8 mouse cellular contexts compared by ENCODE assay signal in genomic region chr2:158711929-158712751, GRCm38 (mm10). TPM values are rescaled to one million over a fixed set of nuclear protein-coding genes. Genes with fewer than 3 reads are reported as not detected.
DNase-seq lines count a peak whose midpoint lies in the region; ATAC-seq lines count a peak whose summit lies in the region.

No protein-coding gene starts in this region.

- H3K9me3 ChIP-seq in midbrain, embryonic 15.5 days = 0 out of 2 replicates have a peak, but pooled peaks cover 4% of the 10 kb centered on the region

- H3K4me3 ChIP-seq in midbrain, embryonic 15.5 days = no peak overlapping the region

- ATAC-seq in midbrain, embryonic 15.5 days (replicated peaks) = peak; percentile 49; the same call in 1 of the 2 replicates

- no peaks in the 10 kb centered on the region for H3K36me3 ChIP-seq in midbrain, embryonic 15.5 days (replicated peaks)

- H3K4me2 ChIP-seq in midbrain, embryonic 15.5 days = no peak overlapping the region

- no peak overlapping the region for H3K9ac ChIP-seq in midbrain, embryonic 15.5 days

- DNase-seq in kidney, adult 11 months = peak; percentile 34
- DNase-seq in kidney, adult 18-20 months = no peak
- DNase-seq in cerebellum, postnatal 14 days = peak; percentile 25 to 63
- peak; percentile 5 for DNase-seq in forelimb bud, embryonic 11.5 days (ENCODE audit: low read depth, low spot score)
- DNase-seq in thymus, postnatal 25 days = peak; percentile 64
- DNase-seq in lung, postnatal 14 days = no peak
- no peak for DNase-seq in spleen, postnatal 10 days (ENCODE audit: low spot score in 2 of 2)

- peaks cover 17% of the 10 kb centered on the region for H3K4me1 ChIP-seq in midbrain, embryonic 15.5 days

- H3K27me3 ChIP-seq in midbrain, embryonic 15.5 days (replicated peaks) = no peaks in the 10 kb centered on the region

- WGBS in midbrain, embryonic 15.5 days = 21% methylated on average over 12 of the region's 12 CpGs

- peak overlapping the region; percentile 54 for H3K27ac ChIP-seq in midbrain, embryonic 15.5 days

RNA-seq across cellular contexts. Expression of gene Ppp1r16b, which starts 46.9 kb away (rescaled TPM):
- polyA plus RNA-seq in midbrain, embryonic 15.5 days (2015; fragmentation: Nextera tagmentation; extraction: Ambion mirVana) = 21.0 and 23.4 TPM in 2 replicates

RNA-seq across cellular contexts. Expression of gene Fam83d, which starts 55.8 kb away (rescaled TPM):
- 6.0 and 7.3 TPM in 2 replicates for polyA plus RNA-seq in midbrain, embryonic 15.5 days (2015; fragmentation: Nextera tagmentation; extraction: Ambion mirVana)

Comparison
In these comparisons a context has a peak if more than half of its experiments do, and no peak if none do; other contexts are left out.
1. DNase-seq: peak in kidney, adult 11 months (single experiment), cerebellum, postnatal 14 days (2 of 2), forelimb bud, embryonic 11.5 days (single experiment) and thymus, postnatal 25 days (single experiment); none in kidney, adult 18-20 months (single experiment), lung, postnatal 14 days (single experiment) and spleen, postnatal 10 days (0 of 2).